Mouse (Mus musculus): ENCODE measurements around the gene Kdm4b. TPM values are rescaled to one million over a fixed set of nuclear protein-coding genes. Genes with fewer than 3 reads are reported as not detected.

The Kdm4b gene
- polyA plus RNA-seq, 1 experiment from 2014 or later: 71.5 TPM

Small RNAs within 50 kb of the gene (microRNA-seq; reads per million reads assigned to microRNA genes)
- gene Mir6977: 4.1 reads per million, percentile 16 among the genes with 10 or more reads in this experiment

Other genes with a start within 250 kb of the Kdm4b start
- 141 and 145 TPM in 2 replicates for gene Hdgfl2, start 246.4 kb upstream of the Kdm4b start, polyA plus RNA-seq (2015; fragmentation: Nextera tagmentation; extraction: Ambion mirVana)
- 0.08 and 0.21 TPM in 2 replicates for gene Plin4, start 216.3 kb upstream of the Kdm4b start, polyA plus RNA-seq (2015; fragmentation: Nextera tagmentation; extraction: Ambion mirVana)
- gene Plin5, start 208.5 kb upstream of the Kdm4b start, polyA plus RNA-seq (2015; fragmentation: Nextera tagmentation; extraction: Ambion mirVana): 1.7 and 2.5 TPM in 2 replicates
- gene Lrg1, start 204.1 kb upstream of the Kdm4b start, polyA plus RNA-seq (2015; fragmentation: Nextera tagmentation; extraction: Ambion mirVana): 0.33 and 0.62 TPM in 2 replicates
- 17.4 and 19.2 TPM in 2 replicates for gene Sema6b, start 185.7 kb upstream of the Kdm4b start, polyA plus RNA-seq (2015; fragmentation: Nextera tagmentation; extraction: Ambion mirVana)
- gene Tnfaip8l1, start 163.6 kb upstream of the Kdm4b start, polyA plus RNA-seq (2015; fragmentation: Nextera tagmentation; extraction: Ambion mirVana): 9.5 and 10.7 TPM in 2 replicates
- 76.2 and 78.6 TPM in 2 replicates for gene Mydgf, start 142.1 kb upstream of the Kdm4b start, polyA plus RNA-seq (2015; fragmentation: Nextera tagmentation; extraction: Ambion mirVana)
- 25.6 and 28.8 TPM in 2 replicates for gene Dpp9, start 107.2 kb upstream of the Kdm4b start, polyA plus RNA-seq (2015; fragmentation: Nextera tagmentation; extraction: Ambion mirVana)
- gene Fem1a, start 69.3 kb upstream of the Kdm4b start, polyA plus RNA-seq (2015; fragmentation: Nextera tagmentation; extraction: Ambion mirVana): 18.2 and 18.8 TPM in 2 replicates
- 1.3 and 1.8 TPM in 2 replicates for gene Ticam1, start 49.3 kb upstream of the Kdm4b start, polyA plus RNA-seq (2015; fragmentation: Nextera tagmentation; extraction: Ambion mirVana)
- 16.6 and 17.5 TPM in 2 replicates for gene Plin3, start 33.2 kb upstream of the Kdm4b start, polyA plus RNA-seq (2015; fragmentation: Nextera tagmentation; extraction: Ambion mirVana)
- gene Arrdc5, start 25.8 kb upstream of the Kdm4b start, polyA plus RNA-seq (2015; fragmentation: Nextera tagmentation; extraction: Ambion mirVana): not detected in 2 replicates
- gene Uhrf1, start 22.7 kb upstream of the Kdm4b start, polyA plus RNA-seq (2015; fragmentation: Nextera tagmentation; extraction: Ambion mirVana): 29.7 and 31.9 TPM in 2 replicates
- gene Ptprs, start 150.4 kb downstream of the Kdm4b start, polyA plus RNA-seq (2015; fragmentation: Nextera tagmentation; extraction: Ambion mirVana): 277 and 302 TPM in 2 replicates
- 0.17 TPM in 1 of 2 replicates, not detected in the other for gene Znrf4, start 186.4 kb downstream of the Kdm4b start, polyA plus RNA-seq (2015; fragmentation: Nextera tagmentation; extraction: Ambion mirVana)
- 0.46 and 1.3 TPM in 2 replicates for gene Gm20219, start 228.3 kb downstream of the Kdm4b start, polyA plus RNA-seq (2015; fragmentation: Nextera tagmentation; extraction: Ambion mirVana)

Measured in hindbrain, embryonic 15.5 days (tissue).